Mouse (Mus musculus): ENCODE data around the gene Sag.

Sag gene

GRCm38 (mm10) chr1:87854411-87854810, 50.9 kb downstream of the Sag start:
- in situ Hi-C loops (cut with MseI, MboI): no loop called here

- in situ Hi-C loops (cut with MseI, MboI): no loop called here
Measured at GRCm38 (mm10) chr1:87854851-87855251, 51.4 kb downstream of the Sag start.

- in situ Hi-C loops (cut with MseI, MboI): no loop called here
Measured at GRCm38 (mm10) chr1:87855522-87855921, 52.0 kb downstream of the Sag start.

- in situ Hi-C loops (cut with MseI, MboI): no loop called here
Measured at GRCm38 (mm10) chr1:87856823-87857222, 53.3 kb downstream of the Sag start.

GRCm38 (mm10) chr1:87858031-87858430, 54.6 kb downstream of the Sag start:
- in situ Hi-C loops (cut with MseI, MboI): no loop called here

GRCm38 (mm10) chr1:87858529-87858928, 55.0 kb downstream of the Sag start:
- in situ Hi-C loops (cut with MseI, MboI): no loop called here

GRCm38 (mm10) chr1:87863602-87864001, 60.1 kb downstream of the Sag start:
- in situ Hi-C loops (cut with MseI, MboI): no loop called here

- in situ Hi-C loops (cut with MseI, MboI): no loop called here
Measured at GRCm38 (mm10) chr1:87864889-87865288, 61.4 kb downstream of the Sag start.

GRCm38 (mm10) chr1:87866672-87867071, 63.2 kb downstream of the Sag start:
- in situ Hi-C loops (cut with MseI, MboI): no loop called here

GRCm38 (mm10) chr1:87871546-87871945, 68.1 kb downstream of the Sag start:
- in situ Hi-C loops (cut with MseI, MboI): no loop called here

GRCm38 (mm10) chr1:87873081-87873480, 69.6 kb downstream of the Sag start:
- in situ Hi-C loops (cut with MseI, MboI): no loop called here

- in situ Hi-C loops (cut with MseI, MboI): no loop called here
Measured at GRCm38 (mm10) chr1:87876065-87876464, 72.6 kb downstream of the Sag start.

- in situ Hi-C loops (cut with MseI, MboI): no loop called here
Measured at GRCm38 (mm10) chr1:87877552-87878283, 74.2 kb downstream of the Sag start.

GRCm38 (mm10) chr1:87879034-87879433, 75.6 kb downstream of the Sag start:
- in situ Hi-C loops (cut with MseI, MboI): no loop called here

GRCm38 (mm10) chr1:87879494-87880325, 76.2 kb downstream of the Sag start:
- in situ Hi-C loops (cut with MseI, MboI): no loop called here

GRCm38 (mm10) chr1:87880326-87880627, 76.8 kb downstream of the Sag start:
- in situ Hi-C loops (cut with MseI, MboI): no loop called here

- in situ Hi-C loops (cut with MseI, MboI): no loop called here
Measured at GRCm38 (mm10) chr1:87880856-87881255, 77.4 kb downstream of the Sag start.

GRCm38 (mm10) chr1:87881726-87882125, 78.2 kb downstream of the Sag start:
- in situ Hi-C loops (cut with MseI, MboI): no loop called here

GRCm38 (mm10) chr1:87882554-87882953, 79.1 kb downstream of the Sag start:
- in situ Hi-C loops (cut with MseI, MboI): no loop called here

GRCm38 (mm10) chr1:87890960-87891359, 87.5 kb downstream of the Sag start:
- in situ Hi-C loops (cut with MseI, MboI): no loop called here

GRCm38 (mm10) chr1:87891634-87892033, 88.2 kb downstream of the Sag start:
- in situ Hi-C loops (cut with MseI, MboI): no loop called here

GRCm38 (mm10) chr1:87892499-87892898, 89.0 kb downstream of the Sag start:
- in situ Hi-C loops (cut with MseI, MboI): no loop called here

- in situ Hi-C loops (cut with MseI, MboI): no loop called here
Measured at GRCm38 (mm10) chr1:87893414-87893813, 89.9 kb downstream of the Sag start.
